Mouse (Mus musculus): Measurements from ENCODE around the gene Ccdc115.

- TF ChIP-seq POLR2A (IDR thresholded peaks at IDR 0.05; ENCODE audit: insufficient read length, low read depth) = no peak
- no peak for TF ChIP-seq MYOD1 (IDR thresholded peaks at IDR 0.05; ENCODE audit: control insufficient read depth in 1 of 3, insufficient read length in 2 of 3, low read depth in 2 of 3)
- TF ChIP-seq REST (IDR thresholded peaks at IDR 0.05; ENCODE audit: insufficient read depth, insufficient read length) = no peak
- no peak for TF ChIP-seq USF1 (IDR thresholded peaks at IDR 0.05; ENCODE audit: low read depth)
These were observed 28.6 kb upstream of the Ccdc115 start for GRCm38 (mm10) chr1:34468051-34468450.

All from myocyte (in vitro differentiated cells).